Mouse (Mus musculus): ENCODE results near the gene Nav3. TPM values are rescaled to one million over a fixed set of nuclear protein-coding genes. Genes with fewer than 3 reads are reported as not detected.

Gene Nav3
- 1.4 and 2.3 TPM in 2 replicates for polyA plus RNA-seq (2015; fragmentation: Nextera tagmentation; extraction: Ambion mirVana)

DNA sequence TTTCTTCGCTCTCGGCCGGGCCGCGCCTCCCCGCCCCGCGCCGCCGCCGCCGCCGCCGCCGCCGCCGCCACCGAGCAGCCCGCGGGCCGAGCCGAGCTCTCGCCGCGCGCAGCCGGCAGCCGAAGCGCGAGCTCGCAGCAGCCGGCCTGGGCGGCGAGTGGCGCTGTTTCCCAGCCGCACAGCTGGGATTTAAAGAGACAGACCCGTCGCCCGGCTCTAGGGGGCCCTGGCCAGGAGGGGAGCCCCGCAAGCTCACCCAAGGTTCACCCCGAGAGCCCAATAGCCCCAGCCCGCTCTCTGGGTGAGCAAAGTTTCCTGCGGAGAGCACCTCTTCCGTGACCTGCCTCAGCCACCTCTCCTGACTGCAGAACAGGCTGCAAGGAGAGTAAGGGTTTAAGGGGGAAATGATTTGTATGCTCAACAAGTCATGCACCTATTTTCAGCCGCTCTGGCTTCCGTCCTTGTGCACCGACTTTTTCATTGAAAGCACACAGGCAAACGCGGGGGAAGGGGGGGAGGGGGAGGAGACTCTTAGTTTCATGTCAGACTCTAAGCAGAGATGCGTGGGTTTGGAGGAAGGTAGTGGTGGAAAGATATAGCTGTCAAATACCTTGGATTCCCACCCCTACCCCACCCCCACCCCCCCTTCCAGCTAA lies at the start of gene Nav3:
Nav3 (minus strand) TSS at position 367 of the 656 bp plus-strand sequence.

